ENCODE assay signal across 20 mouse cellular contexts in genomic region chr17:5036200-5036835, GRCm38 (mm10). TPM values are rescaled to one million over a fixed set of nuclear protein-coding genes. Genes with fewer than 3 reads are reported as not detected.
DNase-seq lines count a peak whose midpoint lies in the region; ATAC-seq and TF ChIP-seq lines count a peak whose summit lies in the region.
"Had no signal": no experiment of that assay in that cellular context is flagged by ENCODE, and none has a peak within 500 bp of the region (broad histone marks: within the 10 kb centered on the region; RNA-seq: fewer than 3 reads in every experiment).

No protein-coding gene starts in this region.

- peaks cover 34% of the 10 kb centered on the region for H3K4me1 ChIP-seq in thymus, adult 2 months (replicated peaks; ENCODE audit: control insufficient read depth, insufficient read depth, low read length)
- H3K4me1 ChIP-seq in forebrain, embryonic 11.5 days (replicated peaks; ENCODE audit: control insufficient read depth, insufficient read depth, low read length) = no peaks in the 10 kb centered on the region

- peak overlapping the region; percentile 72 for H3K27ac ChIP-seq in thymus, adult 2 months (ENCODE audit: control insufficient read depth, insufficient read depth, low read length)
- H3K27ac ChIP-seq in forebrain, embryonic 11.5 days (ENCODE audit: low read depth, low read length) = no peak overlapping the region
- H3K27ac ChIP-seq: hindbrain, embryonic 14.5 days; kidney, embryonic 15.5 days; left cerebral cortex, adult 2 months; liver, embryonic 14.5 days; midbrain, embryonic 12.5 days; neural tube, embryonic 12.5 days had no signal

- no peak for TF ChIP-seq POLR2A in thymus, adult 2 months (IDR thresholded peaks at IDR 0.05; ENCODE audit: control insufficient read depth, extremely low read depth, insufficient read depth, low read length, poor library complexity)

- TF ChIP-seq CTCF in thymus, adult 2 months (IDR thresholded peaks at IDR 0.05; ENCODE audit: borderline replicate concordance, control insufficient read depth, extremely low read depth, insufficient read depth, low read length, poor library complexity) = no peak

- ATAC-seq in forebrain, embryonic 11.5 days (replicated peaks; ENCODE audit: low FRiP score) = no peak
- ATAC-seq: forebrain, embryonic 16.5 days; intestine, embryonic 16.5 days had no signal

- H3K4me3 ChIP-seq in thymus, adult 2 months (ENCODE audit: control insufficient read depth, insufficient read depth, low read length) = no peak overlapping the region
- H3K4me3 ChIP-seq in forebrain, embryonic 11.5 days (ENCODE audit: low read depth, low read length) = no peak overlapping the region
- H3K4me3 ChIP-seq: kidney, embryonic 15.5 days; left cerebral cortex, adult 2 months; midbrain, embryonic 12.5 days; neural tube, embryonic 12.5 days had no signal

- no peak overlapping the region for H3K9ac ChIP-seq in forebrain, embryonic 11.5 days (ENCODE audit: low read length)
- H3K9ac ChIP-seq: hindbrain, embryonic 14.5 days; kidney, embryonic 15.5 days; liver, embryonic 14.5 days; midbrain, embryonic 12.5 days; neural tube, embryonic 12.5 days had no signal

- no peaks in the 10 kb centered on the region for H3K27me3 ChIP-seq in thymus, adult 2 months (ENCODE audit: control insufficient read depth, insufficient read depth, low read length)
- no peaks in the 10 kb centered on the region for H3K27me3 ChIP-seq in splenic B cell, adult 2 months (ENCODE audit: control insufficient read depth, insufficient read depth, low read length, poor library complexity, severe bottlenecking)
- no peaks in the 10 kb centered on the region for H3K27me3 ChIP-seq in forebrain, embryonic 11.5 days (ENCODE audit: control insufficient read depth, insufficient read depth, low read length)
- H3K27me3 ChIP-seq: kidney, embryonic 15.5 days; midbrain, embryonic 12.5 days; neural tube, embryonic 12.5 days had no signal

- peak; percentile 38 for DNase-seq in thymus, adult 2 months
- DNase-seq in thymus, postnatal 4 days = no peak
- DNase-seq in gonadal fat pad, adult 2 months (ENCODE audit: low read depth) = peak; percentile 55
- peak; percentile 26 for DNase-seq in splenic B cell, adult 2 months (ENCODE audit: low read depth, low spot score)
- DNase-seq in lung, postnatal 25 days (ENCODE audit: low spot score) = no peak
- DNase-seq in forebrain, embryonic 11.5 days (ENCODE audit: low spot score) = no peak
- DNase-seq in retina, embryonic 14.5 days (ENCODE audit: low spot score) = no peak
- DNase-seq: adrenal gland, postnatal 36 days; cerebellum, adult 18-20 months; heart, adult 11 months; heart, postnatal 36 days; right cerebral cortex, adult 18-20 months had no signal

- WGBS in thymus, adult 2 months = 44% methylated on average over 2 of the region's 2 CpGs
- WGBS in forebrain, embryonic 11.5 days = 63% methylated on average over 2 of the region's 2 CpGs

- H3K36me3 ChIP-seq in thymus, adult 2 months (ENCODE audit: control insufficient read depth, insufficient read depth, low read length) = no peaks in the 10 kb centered on the region
- H3K36me3 ChIP-seq in splenic B cell, adult 2 months (ENCODE audit: control insufficient read depth, insufficient read depth, low read length, poor library complexity, severe bottlenecking) = no peaks in the 10 kb centered on the region
- no peaks in the 10 kb centered on the region for H3K36me3 ChIP-seq in forebrain, embryonic 11.5 days (ENCODE audit: control insufficient read depth, insufficient read depth, low read length)

- no peak overlapping the region for H3K4me2 ChIP-seq in forebrain, embryonic 11.5 days (ENCODE audit: low read depth, low read length, severe bottlenecking)
- H3K4me2 ChIP-seq: hindbrain, embryonic 14.5 days; kidney, embryonic 15.5 days; midbrain, embryonic 12.5 days; neural tube, embryonic 12.5 days had no signal

- H3K9me3 ChIP-seq in forebrain, embryonic 11.5 days (ENCODE audit: control insufficient read depth, low read length) = no peaks in the 10 kb centered on the region
- H3K9me3 ChIP-seq: kidney, embryonic 15.5 days; midbrain, embryonic 12.5 days; neural tube, embryonic 12.5 days had no signal

RNA-seq across cellular contexts. Expression of gene Arid1b, which starts 42.2 kb away (rescaled TPM):
- polyA plus RNA-seq in thymus, adult 2 months (2012; rRNA removed) = 99.0 and 142 TPM in 2 replicates
- 23.2 and 34.2 TPM in 2 replicates for polyA plus RNA-seq in gonadal fat pad, adult 2 months (2012; rRNA removed)
- polyA plus RNA-seq in forebrain, embryonic 11.5 days (2014; fragmentation: Nextera tagmentation; extraction: Ambion mirVana) = 15.5 and 16.3 TPM in 2 replicates

Comparison
In these comparisons a context has a peak if more than half of its experiments do, and no peak if none do; other contexts are left out.
1. DNase-seq: peak in thymus, adult 2 months (single experiment), gonadal fat pad, adult 2 months (single experiment) and splenic B cell, adult 2 months (single experiment); none in thymus, postnatal 4 days (single experiment), lung, postnatal 25 days (single experiment), forebrain, embryonic 11.5 days (single experiment) and retina, embryonic 14.5 days (single experiment).